Mouse (Mus musculus): ENCODE measurements around the gene Them7.

Gene Them7

GRCm38 (mm10) chr2:105416046-105416659 is 192.0 kb downstream of the Them7 start:
- no peak for DNase-seq (ENCODE audit: low spot score in 2 of 2)

GRCm38 (mm10) chr2:105416660-105417348 is 192.7 kb downstream of the Them7 start:
- no peak for DNase-seq (ENCODE audit: low spot score in 2 of 2)

- DNase-seq (ENCODE audit: low spot score in 2 of 2) = no peak
Observed at GRCm38 (mm10) chr2:105417663-105418062, 193.5 kb downstream of the Them7 start.

GRCm38 (mm10) chr2:105418629-105419227 is 194.6 kb downstream of the Them7 start:
- DNase-seq (ENCODE audit: low spot score in 2 of 2) = no peak

- DNase-seq (ENCODE audit: low spot score in 2 of 2) = no peak
Observed at GRCm38 (mm10) chr2:105427447-105427846, 203.3 kb downstream of the Them7 start.

GRCm38 (mm10) chr2:105428029-105428428 is 203.9 kb downstream of the Them7 start:
- DNase-seq (ENCODE audit: low spot score in 2 of 2) = peak; percentile 50 to 53

- DNase-seq (ENCODE audit: low spot score in 2 of 2) = no peak
Observed at GRCm38 (mm10) chr2:105428467-105428866, 204.3 kb downstream of the Them7 start.
